Mouse (Mus musculus) cerebellum, adult 18-20 months (tissue): ENCODE results near the gene Irx3.

Source experiments
- DNase-seq, 2 experiments: peaks; one replicate each; pipeline ENCODE4 v3.0.0; 2021

Gene Irx3

GRCm38 (mm10) chr8:91801241-91801811 lies 541 bp downstream of the Irx3 start:
- DNase-seq: peak; percentile 59 to 61

DNA sequence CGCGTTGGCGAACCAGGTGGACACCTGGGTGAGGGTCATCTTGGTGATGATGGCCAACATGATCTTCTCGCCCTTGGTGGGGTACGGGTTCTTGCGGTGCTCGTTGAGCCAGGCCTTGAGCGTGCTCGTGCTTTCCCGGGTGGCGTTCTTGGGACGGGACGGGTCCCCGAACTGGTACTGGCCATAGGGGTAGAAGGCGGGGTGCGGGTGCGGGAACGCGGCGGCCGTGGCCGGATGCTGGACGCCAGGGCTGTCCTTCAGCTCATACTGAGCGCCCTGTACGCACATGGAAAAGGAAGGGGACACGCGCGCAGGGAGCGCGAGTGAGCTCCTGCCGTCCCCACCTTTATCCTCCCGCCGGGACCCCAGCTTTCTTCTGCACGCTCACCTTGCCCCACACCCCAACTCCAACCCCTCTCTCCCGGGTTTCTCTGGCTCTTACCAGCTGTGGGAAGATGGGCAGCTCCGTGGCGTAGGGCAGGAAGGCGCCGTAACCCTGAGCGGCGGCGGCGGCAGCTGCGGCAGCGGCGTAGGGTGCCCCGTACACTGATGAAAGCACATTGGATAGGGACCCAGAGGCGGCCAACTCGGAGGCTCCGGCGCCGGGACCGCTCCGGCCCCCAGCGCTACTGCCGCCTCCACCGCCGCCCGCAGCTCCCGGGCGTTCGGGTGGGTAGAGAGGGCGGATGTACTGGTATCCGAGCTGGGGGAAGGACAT lies 1.2 kb downstream of the Irx3 start:
- peak; percentile 8 to 32 for DNase-seq

DNA sequence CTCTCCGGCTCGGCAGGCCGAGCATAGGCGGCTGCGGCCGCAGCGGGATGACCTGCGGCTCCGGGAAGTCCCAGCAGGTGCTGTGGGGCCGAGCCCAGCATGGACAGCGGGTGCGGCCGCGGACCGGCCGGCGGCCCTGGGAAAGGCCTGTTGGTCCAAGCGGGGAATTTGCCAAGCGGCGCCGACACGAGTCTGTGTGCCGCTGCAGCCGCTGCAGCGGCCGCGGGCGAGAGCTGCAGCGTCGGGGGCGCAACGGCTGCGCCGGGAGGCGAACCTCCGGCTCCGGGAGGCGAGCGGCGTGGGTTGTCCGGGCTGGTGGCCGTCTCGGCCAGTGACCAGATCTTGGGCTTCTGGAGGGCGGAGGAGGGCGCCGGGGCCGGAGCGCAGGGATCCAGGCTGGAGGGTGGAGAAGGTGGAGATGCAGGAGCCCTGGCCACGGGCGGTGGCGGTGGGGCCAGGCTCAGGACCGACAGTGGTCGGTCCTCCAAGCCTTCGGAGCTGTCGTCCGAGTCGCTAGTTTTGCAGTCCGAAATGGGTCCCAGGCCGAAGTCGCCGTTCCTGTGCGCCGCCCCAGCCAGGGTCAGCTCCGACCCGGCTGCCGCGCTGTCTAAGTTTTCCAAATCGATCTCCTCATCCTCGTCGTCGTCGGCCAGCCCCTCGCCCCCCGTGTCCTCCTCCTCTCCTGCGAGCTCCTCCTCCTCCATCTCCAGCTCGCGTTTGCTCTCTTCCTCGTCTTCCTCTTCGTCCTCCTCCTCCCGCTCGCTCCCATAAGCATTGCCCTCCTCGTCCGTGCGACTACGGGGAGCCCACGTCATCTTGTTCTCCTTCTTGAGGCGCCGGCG lies 2.0 kb downstream of the Irx3 start:
- peak; percentile 20 to 35 for DNase-seq

- no peak for DNase-seq
Measured at GRCm38 (mm10) chr8:91799016-91799581, 2.8 kb downstream of the Irx3 start.

DNA sequence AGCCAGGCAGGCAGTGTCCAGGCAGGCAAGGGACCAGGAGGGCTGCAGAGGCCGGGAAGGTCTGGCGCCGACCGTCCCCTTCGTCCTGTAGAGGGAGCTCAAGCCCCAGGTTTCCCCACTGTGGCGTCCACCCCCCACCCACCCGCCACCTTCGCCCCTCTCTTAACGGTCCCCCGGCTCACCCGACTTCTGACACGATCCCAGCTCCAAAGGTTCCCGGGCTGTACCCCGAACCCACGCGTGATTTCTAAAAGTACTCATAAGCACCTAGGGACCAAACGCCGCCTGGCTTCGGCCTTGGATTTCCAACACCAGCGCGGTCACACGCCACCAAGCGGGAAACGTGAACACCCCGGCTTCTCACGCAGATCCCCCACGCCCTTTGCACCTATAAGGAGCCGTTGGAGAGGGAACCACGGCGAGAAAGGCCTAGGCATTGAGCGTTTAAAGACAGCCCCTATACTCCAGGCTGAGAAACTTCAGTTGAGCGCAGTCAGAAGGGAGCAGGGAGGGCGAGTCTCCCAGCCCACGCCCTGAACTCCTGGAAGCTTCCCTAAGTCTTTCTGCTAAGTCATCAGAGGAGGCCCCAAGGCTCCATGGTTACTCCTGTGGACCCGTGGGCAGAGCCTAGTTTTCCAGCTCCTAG lies 4.1 kb downstream of the Irx3 start:
- DNase-seq: peak; percentile 55 to 62

DNA sequence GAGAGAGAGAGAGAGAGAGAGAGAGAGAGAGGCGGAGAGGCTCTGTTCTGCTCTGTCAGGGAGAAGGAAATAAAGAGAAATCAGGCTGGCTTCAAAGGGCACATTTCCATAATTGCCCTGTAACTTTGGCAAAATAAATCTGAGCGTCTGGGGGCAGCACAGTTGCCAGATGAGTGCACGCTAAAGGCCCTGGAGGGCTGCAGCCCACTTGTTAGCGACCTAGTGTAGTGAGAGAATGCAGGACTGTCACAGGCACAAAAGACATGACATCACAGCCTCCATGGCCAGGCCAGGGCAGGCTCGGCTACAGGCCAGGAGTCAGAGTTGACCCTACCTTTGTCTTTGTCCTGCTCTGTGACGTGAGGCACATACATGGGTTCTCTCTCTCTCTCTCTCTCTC lies 8.0 kb downstream of the Irx3 start:
- DNase-seq: no peak

DNA sequence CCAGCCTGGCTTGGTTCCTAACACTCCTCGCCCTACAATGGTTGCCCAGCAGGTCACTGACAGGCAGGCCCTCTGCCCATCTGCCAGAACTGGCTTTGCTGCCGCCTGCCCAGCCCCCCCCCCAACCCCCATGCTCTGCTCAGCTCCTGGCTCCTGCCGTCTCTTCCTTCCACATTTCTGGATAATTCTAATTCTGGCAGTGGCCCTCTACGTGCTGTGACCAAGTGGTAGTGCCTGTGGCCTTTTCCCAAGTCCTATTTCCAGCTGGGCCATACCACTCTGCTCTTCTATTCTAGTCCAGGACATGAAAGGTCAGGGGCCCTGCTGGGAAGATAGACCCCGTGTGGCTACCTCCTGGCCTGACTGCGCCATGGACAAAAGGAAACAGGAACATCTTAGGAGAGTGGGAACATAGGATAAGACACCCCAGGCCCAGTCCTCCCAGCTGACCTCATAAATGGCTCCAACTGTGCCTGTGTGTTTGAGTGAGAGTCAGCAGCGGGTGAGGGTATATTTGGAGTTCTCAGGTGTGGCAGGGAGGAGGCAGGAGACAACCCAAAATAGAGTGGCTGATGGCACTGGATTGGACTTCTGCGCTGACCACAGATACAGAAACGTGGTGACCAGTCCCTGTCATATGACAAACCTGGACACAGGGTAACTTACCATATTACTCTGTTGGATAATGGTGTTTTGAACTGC lies 14.5 kb downstream of the Irx3 start:
- DNase-seq: peak; percentile 57 to 67

GRCm38 (mm10) chr8:91782940-91783339 lies 18.9 kb downstream of the Irx3 start:
- DNase-seq: no peak

DNA sequence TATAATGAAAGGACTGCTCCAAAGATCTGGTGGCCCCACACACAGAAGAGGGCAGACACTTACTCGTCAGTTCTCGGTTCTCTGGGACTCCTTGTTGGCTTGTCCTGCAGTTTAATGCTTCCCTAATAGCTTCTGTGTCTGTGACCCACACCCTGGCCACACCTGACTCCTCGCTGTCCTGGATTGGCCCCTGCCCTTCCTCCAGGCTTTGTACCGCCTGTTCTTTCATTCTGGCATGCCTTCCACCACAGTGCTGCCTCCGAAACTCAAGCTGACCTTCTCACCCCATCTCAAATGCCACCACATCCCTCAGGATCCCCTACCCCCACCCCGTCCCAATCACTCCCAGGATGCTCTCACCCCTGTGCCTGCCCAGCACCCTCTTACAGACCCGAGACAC lies 19.7 kb downstream of the Irx3 start:
- no peak for DNase-seq

DNA sequence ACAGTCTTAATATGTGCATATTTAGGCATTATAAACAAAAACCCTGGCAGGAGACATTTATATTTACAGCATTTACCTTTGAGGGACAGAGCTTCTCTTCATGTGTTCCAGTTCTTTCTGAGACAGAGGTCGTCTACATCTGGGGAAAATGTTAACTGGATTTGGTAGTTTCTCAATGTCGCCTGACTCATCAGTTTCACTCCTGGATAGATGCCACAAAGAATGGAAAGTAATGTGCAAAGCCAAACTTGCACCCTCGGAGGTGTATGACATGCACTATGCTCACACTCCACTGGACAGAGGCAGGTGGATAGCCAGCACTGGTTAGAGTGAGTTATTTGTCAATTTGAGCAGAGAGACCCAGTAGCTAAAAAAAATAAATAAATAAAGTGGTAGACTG lies 21.2 kb downstream of the Irx3 start:
- DNase-seq: no peak

- no peak for DNase-seq
Measured at GRCm38 (mm10) chr8:91768857-91769256, 33.0 kb downstream of the Irx3 start.

DNA sequence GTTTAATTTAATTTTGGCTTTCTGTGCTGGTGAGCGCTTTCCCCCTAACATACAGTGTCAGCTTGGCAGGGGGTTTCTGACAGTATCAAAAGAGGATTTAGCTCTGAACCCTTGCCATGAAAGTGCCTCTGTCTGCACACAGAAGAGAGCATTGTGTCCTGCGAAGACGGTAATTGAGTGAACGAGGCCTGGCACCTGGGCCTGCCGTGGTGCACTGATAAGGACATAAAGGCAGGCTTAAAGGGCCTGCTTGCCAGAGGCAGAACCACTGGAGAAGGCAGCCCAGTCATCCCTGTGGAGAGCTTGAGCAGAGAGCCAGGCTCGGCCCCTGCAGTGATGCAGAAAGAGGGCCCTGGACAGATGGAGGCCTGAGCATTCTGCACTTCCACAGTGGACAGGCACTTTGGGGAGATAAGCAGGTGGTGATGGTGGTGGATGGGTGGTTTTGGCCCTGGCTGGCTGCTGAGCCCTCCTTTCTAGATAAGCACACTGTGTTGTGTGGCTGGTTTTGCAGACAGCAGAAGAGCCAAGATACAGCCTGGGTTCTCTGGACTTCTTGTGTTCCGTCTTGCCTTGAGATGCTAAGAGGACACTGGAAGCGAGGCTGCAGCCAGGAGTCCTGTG lies 36.3 kb downstream of the Irx3 start:
- no peak for DNase-seq

GRCm38 (mm10) chr8:91755566-91755965 lies 46.3 kb downstream of the Irx3 start:
- DNase-seq: no peak

DNA sequence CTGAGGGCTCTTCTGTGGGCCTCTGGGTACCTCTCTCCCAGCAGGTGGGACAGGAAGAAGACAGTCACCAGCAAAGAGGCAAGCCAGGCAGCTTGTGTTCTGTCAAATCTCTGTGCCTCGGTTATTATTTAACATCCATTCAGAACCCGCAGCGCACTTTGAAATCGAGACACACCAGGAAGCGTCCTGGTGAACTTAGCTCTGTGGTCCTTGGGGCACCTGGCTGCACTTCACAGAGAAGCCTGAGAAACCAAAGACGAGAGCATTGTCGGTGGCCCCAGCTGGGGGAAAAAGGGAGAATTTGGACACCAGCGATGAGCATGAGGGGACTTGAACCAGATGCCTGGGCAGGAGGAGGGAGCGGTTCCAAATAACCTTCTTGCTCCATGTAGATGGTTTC lies 46.8 kb downstream of the Irx3 start:
- no peak for DNase-seq

DNA sequence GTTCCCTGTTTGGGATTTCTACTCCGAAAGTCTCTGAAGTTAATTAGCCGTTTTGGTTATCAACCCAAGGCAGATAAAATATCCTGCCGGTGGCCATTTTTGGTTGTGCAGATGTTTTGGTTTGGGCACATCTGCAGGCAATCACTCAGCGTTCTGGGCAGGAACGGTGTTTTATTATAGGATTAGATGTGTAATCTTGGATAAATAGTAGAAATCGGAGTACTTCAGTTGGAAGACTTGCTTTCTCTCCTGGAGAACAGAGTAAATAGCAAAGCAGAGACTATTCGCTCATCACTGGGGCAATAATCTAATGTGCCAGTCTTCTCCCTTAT lies 51.1 kb downstream of the Irx3 start:
- DNase-seq: no peak

DNA sequence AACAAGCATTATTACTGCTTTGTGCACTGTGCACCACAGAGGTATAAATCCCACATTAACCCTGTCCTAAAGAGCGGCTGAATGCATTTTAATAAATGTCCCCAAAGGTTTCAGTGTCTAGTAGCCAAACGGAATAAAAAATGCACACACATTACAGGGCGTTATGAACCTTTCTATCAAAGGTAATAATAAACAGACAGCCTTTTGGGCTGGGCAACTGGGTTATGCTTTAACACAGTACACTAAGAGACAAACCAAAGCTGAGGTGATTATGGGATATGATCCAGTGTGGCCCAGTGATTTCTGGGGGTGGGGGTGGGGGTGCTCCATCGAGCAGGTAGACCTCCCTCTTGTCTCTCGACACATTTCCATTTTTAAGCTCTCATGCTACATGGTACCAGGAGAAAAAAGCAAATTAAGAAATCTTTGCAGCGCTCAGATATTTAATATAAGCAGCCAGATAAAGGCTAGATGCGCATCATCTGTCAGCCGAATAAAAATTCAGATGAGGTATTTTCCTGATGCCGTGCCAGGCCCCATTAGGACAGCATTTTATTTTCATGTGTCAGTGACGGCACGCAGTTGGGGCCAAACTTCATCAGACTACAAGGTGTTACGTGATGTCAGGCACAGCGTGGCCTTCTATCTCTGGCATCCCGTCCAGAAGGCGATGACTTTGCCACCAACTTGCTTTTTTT lies 51.6 kb downstream of the Irx3 start:
- no peak for DNase-seq

DNA sequence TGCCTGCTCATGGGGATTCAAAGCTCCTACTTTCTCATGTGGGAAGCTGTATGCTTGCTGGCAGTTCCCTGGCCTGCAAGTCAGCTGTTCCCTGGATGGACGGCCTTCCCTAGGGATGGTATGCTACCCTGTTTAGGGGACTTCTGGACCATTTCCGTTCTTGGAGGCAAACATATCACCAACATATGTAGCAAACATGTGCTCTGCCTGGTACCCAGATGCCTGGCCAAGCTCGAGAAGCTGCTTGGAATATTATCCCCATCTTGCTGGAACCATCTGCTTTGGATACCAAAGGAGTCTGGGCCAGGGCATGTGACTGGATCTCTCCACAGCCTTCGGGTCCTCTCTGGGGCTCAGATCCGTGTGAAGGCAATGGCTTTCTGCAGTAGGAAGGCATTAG lies 52.5 kb downstream of the Irx3 start:
- no peak for DNase-seq
